Mouse (Mus musculus): ENCODE measurements at regions not wholly inside any gene's neighbourhood (a gene's known extent, or its start where the extent isn't known, plus 50 kb on each side); places are given as distances from the start of the nearest gene placed in this dataset.

DNA sequence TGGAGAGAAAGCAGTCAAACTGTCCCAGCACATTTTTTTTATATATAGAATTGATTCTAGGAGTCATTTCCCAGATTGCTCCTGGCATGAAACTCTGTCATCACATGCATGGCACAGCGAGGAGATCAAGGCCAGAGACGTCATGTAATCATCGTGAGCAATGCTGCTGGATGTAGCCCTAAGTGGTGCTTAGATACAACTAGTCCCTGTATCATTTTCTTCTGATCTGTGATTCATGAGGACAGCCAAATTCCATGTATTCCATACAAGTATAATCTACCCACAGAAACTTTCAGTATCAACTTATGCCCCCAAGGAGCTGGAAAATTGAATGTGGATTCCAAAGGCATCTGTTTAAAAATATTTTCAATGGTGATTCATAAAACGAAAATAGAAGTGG lies 87.6 kb upstream of the Prr30 start:
- intact Hi-C loops (cut with DNase I): no loop called here
- DNase-seq (ENCODE audit: low spot score in 2 of 2): no peak

- intact Hi-C loops (cut with DNase I): no loop called here
- no peak for DNase-seq (ENCODE audit: low spot score in 2 of 2)
Observed at GRCm38 (mm10) chr14:101269048-101269789, 69.1 kb upstream of the Prr30 start.

DNA sequence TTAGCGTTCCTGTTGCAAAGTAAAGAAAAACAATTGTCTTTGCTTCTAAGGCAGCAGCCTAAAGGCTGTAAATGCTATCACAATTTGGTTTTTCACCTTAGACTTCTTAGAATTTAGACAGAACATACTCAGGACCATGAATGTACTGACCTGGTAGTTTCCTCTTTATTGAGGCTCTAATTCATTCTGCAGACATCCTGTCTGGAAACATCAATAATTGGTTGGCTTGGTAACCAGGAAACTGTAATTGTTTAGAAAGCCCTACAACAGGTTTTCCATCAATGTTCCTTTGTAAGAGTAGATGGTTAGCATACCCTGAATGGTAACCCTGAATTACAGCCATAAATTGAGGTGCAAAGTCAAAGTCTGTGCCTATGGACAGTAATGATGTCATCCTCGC lies 67.4 kb upstream of the Prr30 start:
- intact Hi-C loops (cut with DNase I): no loop called here
- no peak for DNase-seq (ENCODE audit: low spot score in 2 of 2)

Measured in left cerebral cortex, postnatal 25 days (tissue).